Mouse (Mus musculus) heart, adult 2 months (tissue): ENCODE data around the gene Itpka.
"Not testable (repeated sequence)": the region's sequence is repeated elsewhere in the genome, so short reads cannot be mapped to it uniquely, and the experiment has no call there.

Experiments used
- CTCF ChIP-seq: fragments of 200-600 bp; IDR thresholded peaks from 2 replicates; pipeline ENCODE4 v1.8.1; 2022; ENCODE audit warnings: antibody characterized with exemption, mild to moderate bottlenecking, moderate library complexity
- EP300 ChIP-seq: fragments of 200-500 bp; IDR thresholded peaks from 2 replicates; pipeline ENCODE4 v1.6.1; 2011; ENCODE audit warnings: low read depth, low read length, control low read depth; ENCODE audit not compliant: insufficient read depth

- not testable (repeated sequence) for TF ChIP-seq EP300, CTCF
These were observed 26.3 kb upstream of the Itpka start for GRCm38 (mm10) chr2:119715868-119716267.
